Mouse (Mus musculus) heart, embryonic 15.5 days (tissue): ENCODE measurements around the gene Gpr61. TPM values are rescaled to one million over a fixed set of nuclear protein-coding genes. Genes with fewer than 3 reads are reported as not detected.

ENCODE experiments used
- ATAC-seq: fragments of 200-750 bp; cut with Nextera tagmentation; replicated peaks from 2 replicates; pipeline ENCODE4 v1.8.0; 2017; ENCODE audit warnings: low read depth, moderate TSS enrichment; ENCODE audit not compliant: insufficient number of reproducible peaks, insufficient read depth, low FRiP score
- H3K27ac ChIP-seq: fragments of 300-500 bp; sonication (generic); 2 replicates; pipeline ENCODE4 v1.5.1; 2015; ENCODE audit warnings: mild to moderate bottlenecking, inconsistent platforms
- H3K27me3 ChIP-seq: fragments of 300-500 bp; sonication (generic); 2 replicates; pipeline ENCODE4 v1.6.1; 2015; ENCODE audit warnings: inconsistent platforms
- H3K36me3 ChIP-seq: fragments of 300-500 bp; sonication (generic); 2 replicates; pipeline ENCODE4 v1.6.1; 2015; ENCODE audit warnings: mild to moderate bottlenecking, inconsistent platforms
- H3K4me1 ChIP-seq: fragments of 300-500 bp; sonication (generic); replicated peaks from 2 replicates; pipeline ENCODE4 v1.6.1; 2015; ENCODE audit warnings: inconsistent platforms
- H3K4me2 ChIP-seq: fragments of 300-500 bp; sonication (generic); 2 replicates; pipeline ENCODE4 v1.6.1; 2015; ENCODE audit warnings: inconsistent platforms, mild to moderate bottlenecking, moderate library complexity
- H3K4me3 ChIP-seq: fragments of 300-500 bp; sonication (generic); 2 replicates; pipeline ENCODE4 v1.5.1; 2015; ENCODE audit warnings: mild to moderate bottlenecking, inconsistent platforms
- H3K9ac ChIP-seq: fragments of 300-500 bp; sonication (generic); 2 replicates; pipeline ENCODE4 v1.6.1; 2015; ENCODE audit warnings: mild to moderate bottlenecking, inconsistent platforms
- H3K9me3 ChIP-seq: fragments of 300-500 bp; sonication (generic); replicated peaks from 2 replicates; pipeline ENCODE4 v1.6.1; 2016; ENCODE audit warnings: inconsistent platforms
- WGBS: fragments of 180-500 bp; shearing (Covaris S2); methylation state at CpG from one replicate; pipeline ENCODE4 v1.1.7; 2015; ENCODE audit warnings: mixed read lengths; 5-methylcytosine and 5-hydroxymethylcytosine counted together
- polyA plus RNA-seq: library from polyadenylated mRNA; unstranded; fragments of >200 nt; fragmentation: Nextera tagmentation; extraction: Ambion mirVana; gene quantifications from 2 replicates; pipeline ENCODE4 v1.2.1, GENCODE M21; 2015

Gpr61 gene
- polyA plus RNA-seq, 1 experiment from 2014 or later, result 0.16 TPM

- 49% methylated on average over 3 of the region's 3 CpGs for WGBS
- H3K27ac ChIP-seq, result no peak overlapping the region
- no peak for ATAC-seq
- no peaks in the 10 kb centered on the region for H3K9me3 ChIP-seq
- 0 out of 2 replicates have a peak, but pooled peaks cover 8% of the 10 kb centered on the region for H3K4me1 ChIP-seq
- no peak overlapping the region for H3K9ac ChIP-seq
- H3K4me2 ChIP-seq, result no peak overlapping the region
- H3K36me3 ChIP-seq, result no peaks in the 10 kb centered on the region
- 0 out of 2 replicates have a peak, but pooled peaks cover 11% of the 10 kb centered on the region for H3K27me3 ChIP-seq
- H3K4me3 ChIP-seq, result no peak overlapping the region
Observed at GRCm38 (mm10) chr3:108169199-108169598, 14.5 kb upstream of the Gpr61 start.

GRCm38 (mm10) chr3:108167499-108167898 is 12.8 kb upstream of the Gpr61 start:
- WGBS, result 50% methylated on average over 14 of the region's 14 CpGs
- H3K9ac ChIP-seq, result no peak overlapping the region

GRCm38 (mm10) chr3:108166486-108167211 is 12.0 kb upstream of the Gpr61 start:
- no peaks in the 10 kb centered on the region for H3K9me3 ChIP-seq
- 0 out of 2 replicates have a peak, but pooled peaks cover 4% of the 10 kb centered on the region for H3K27me3 ChIP-seq
- 0 out of 2 replicates have a peak, but pooled peaks cover 8% of the 10 kb centered on the region for H3K4me1 ChIP-seq
- H3K4me3 ChIP-seq, result no peak overlapping the region
- H3K36me3 ChIP-seq, result no peaks in the 10 kb centered on the region
- H3K4me2 ChIP-seq, result no peak overlapping the region
- no peak overlapping the region for H3K27ac ChIP-seq
- no peak; the same call in 1 of the 2 replicates for ATAC-seq
- WGBS, result 35% methylated on average over 10 of the region's 11 CpGs
- H3K9ac ChIP-seq, result no peak overlapping the region

More at GRCm38 (mm10) chr3:108167499-108167898, 12.8 kb upstream of the Gpr61 start:
- H3K4me3 ChIP-seq, result no peak overlapping the region
- no peaks in the 10 kb centered on the region for H3K36me3 ChIP-seq
- 0 out of 2 replicates have a peak, but pooled peaks cover 8% of the 10 kb centered on the region for H3K4me1 ChIP-seq
- no peak overlapping the region for H3K27ac ChIP-seq
- H3K27me3 ChIP-seq, result 0 out of 2 replicates have a peak, but pooled peaks cover 4% of the 10 kb centered on the region
- H3K4me2 ChIP-seq, result no peak overlapping the region
- H3K9me3 ChIP-seq, result no peaks in the 10 kb centered on the region
- ATAC-seq, result no peak

- ATAC-seq, result no peak
- H3K4me2 ChIP-seq, result no peak overlapping the region
- H3K27ac ChIP-seq, result no peak overlapping the region
- WGBS, result 56% methylated on average over 10 of the region's 10 CpGs
- no peaks in the 10 kb centered on the region for H3K36me3 ChIP-seq
- H3K9me3 ChIP-seq, result no peaks in the 10 kb centered on the region
- 0 out of 2 replicates have a peak, but pooled peaks cover 8% of the 10 kb centered on the region for H3K4me1 ChIP-seq
- 0 out of 2 replicates have a peak, but pooled peaks cover 4% of the 10 kb centered on the region for H3K27me3 ChIP-seq
- no peak overlapping the region for H3K4me3 ChIP-seq
- H3K9ac ChIP-seq, result no peak overlapping the region
Observed at GRCm38 (mm10) chr3:108165532-108166315, 11.0 kb upstream of the Gpr61 start.

- Histone ChIP-seq H3K9me3 (no peaks in the 10 kb centered on the region), H3K4me1 (0 out of 2 replicates have a peak, but pooled peaks cover 8% of the 10 kb centered on the region), H3K9ac (no peak overlapping the region), H3K4me2 (peak overlapping the region; percentile 42; the same call in 1 of the 2 replicates), H3K27me3 (0 out of 2 replicates have a peak, but pooled peaks cover 4% of the 10 kb centered on the region), H3K36me3 (no peaks in the 10 kb centered on the region), H3K27ac (no peak overlapping the region), H3K4me3 (no peak overlapping the region)
- 25% methylated on average over 9 of the region's 9 CpGs for WGBS
- 0 out of 2 replicates have a peak, but pooled peaks have one; percentile 36 for ATAC-seq
Observed at GRCm38 (mm10) chr3:108164807-108165206, 10.1 kb upstream of the Gpr61 start.

GRCm38 (mm10) chr3:108164091-108164490 is 9.4 kb upstream of the Gpr61 start:
- Histone ChIP-seq H3K36me3 (no peaks in the 10 kb centered on the region), H3K27ac (no peak overlapping the region), H3K9ac (no peak overlapping the region), H3K4me3 (no peak overlapping the region), H3K4me2 (no peak overlapping the region), H3K9me3 (no peaks in the 10 kb centered on the region), H3K27me3 (0 out of 2 replicates have a peak, but pooled peaks cover 4% of the 10 kb centered on the region), H3K4me1 (peaks cover 14% of the 10 kb centered on the region)
- no peak for ATAC-seq
- WGBS, result 71% methylated on average over 5 of the region's 5 CpGs

GRCm38 (mm10) chr3:108158383-108159037 is 3.8 kb upstream of the Gpr61 start:
- ATAC-seq, result peak; percentile 85
- Histone ChIP-seq H3K4me2 (peak overlapping the region; percentile 47), H3K27ac (peak overlapping the region; percentile 77), H3K36me3 (no peaks in the 10 kb centered on the region), H3K9me3 (no peaks in the 10 kb centered on the region), H3K27me3 (no peaks in the 10 kb centered on the region), H3K4me3 (no peak overlapping the region), H3K9ac (0 out of 2 replicates have a peak overlapping the region, but pooled peaks have one; percentile 8), H3K4me1 (peaks cover 22% of the 10 kb centered on the region)
- WGBS, result 42% methylated on average over 9 of the region's 9 CpGs

- Histone ChIP-seq H3K36me3 (no peaks in the 10 kb centered on the region), H3K9ac (no peak overlapping the region), H3K4me1 (peaks cover 4% of the 10 kb centered on the region), H3K4me2 (no peak overlapping the region), H3K4me3 (no peak overlapping the region), H3K27ac (no peak overlapping the region), H3K27me3 (peaks cover 4% of the 10 kb centered on the region; the same call in 1 of the 2 replicates), H3K9me3 (no peaks in the 10 kb centered on the region)
- no peak for ATAC-seq
- 84% methylated on average over 3 of the region's 3 CpGs for WGBS
Observed at GRCm38 (mm10) chr3:108152290-108152689, 2.4 kb downstream of the Gpr61 start.

GRCm38 (mm10) chr3:108147386-108148235 is 7.1 kb downstream of the Gpr61 start:
- Histone ChIP-seq H3K4me1 (peaks cover 28% of the 10 kb centered on the region), H3K4me2 (peak overlapping the region; percentile 16; the same call in 1 of the 2 replicates), H3K4me3 (no peak overlapping the region), H3K9ac (no peak overlapping the region), H3K9me3 (no peaks in the 10 kb centered on the region), H3K27me3 (peaks cover 4% of the 10 kb centered on the region; the same call in 1 of the 2 replicates), H3K36me3 (no peaks in the 10 kb centered on the region), H3K27ac (peak overlapping the region; percentile 53)
- peak; percentile 52; the same call in 1 of the 2 replicates for ATAC-seq
- 58% methylated on average over 11 of the region's 11 CpGs for whole genome bisulfite sequencing

GRCm38 (mm10) chr3:108146671-108147070 is 8.0 kb downstream of the Gpr61 start:
- H3K27ac ChIP-seq, result peak overlapping the region; percentile 96
- H3K36me3 ChIP-seq, result no peaks in the 10 kb centered on the region
- 51% methylated on average over 5 of the region's 5 CpGs for WGBS

More at GRCm38 (mm10) chr3:108146671-108147070, 8.0 kb downstream of the Gpr61 start:
- Histone ChIP-seq H3K27me3 (peaks cover 4% of the 10 kb centered on the region; the same call in 1 of the 2 replicates), H3K4me1 (peaks cover 28% of the 10 kb centered on the region), H3K4me2 (peak overlapping the region; percentile 84), H3K4me3 (peak overlapping the region; percentile 94), H3K9me3 (no peaks in the 10 kb centered on the region), H3K9ac (peak overlapping the region; percentile 87)
- ATAC-seq, result no peak
